Mouse (Mus musculus) liver (tissue): ENCODE data around the gene A930004D18Rik.
"Not testable (repeated sequence)": the region's sequence is repeated elsewhere in the genome, so short reads cannot be mapped to it uniquely, and the experiment has no call there.

Source experiments
- DNase-seq: peaks from one replicate; pipeline ENCODE4 v3.0.0-alpha.2; 2020; ENCODE audit warnings: mixed read lengths

A930004D18Rik gene

DNA sequence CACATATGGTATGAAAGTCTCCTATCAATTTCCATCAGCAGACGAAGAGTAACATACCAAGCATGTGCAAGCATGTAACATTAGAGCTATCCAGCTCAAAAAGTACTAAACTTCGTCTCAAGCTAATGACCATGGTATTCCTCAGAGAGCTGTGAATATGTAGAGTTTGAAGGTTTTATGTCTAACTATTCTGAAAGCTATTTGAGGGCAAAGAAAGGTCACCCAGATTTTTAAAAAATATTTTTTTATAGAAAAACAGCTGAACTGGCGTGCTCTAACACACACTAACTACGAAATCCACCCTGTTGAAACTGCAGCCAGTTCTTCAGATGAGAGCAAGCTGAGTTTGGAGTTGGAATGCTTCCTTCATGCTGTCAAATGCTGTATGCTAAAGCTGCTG, 33.3 kb downstream of the A930004D18Rik start:
- no peak for DNase-seq

DNA sequence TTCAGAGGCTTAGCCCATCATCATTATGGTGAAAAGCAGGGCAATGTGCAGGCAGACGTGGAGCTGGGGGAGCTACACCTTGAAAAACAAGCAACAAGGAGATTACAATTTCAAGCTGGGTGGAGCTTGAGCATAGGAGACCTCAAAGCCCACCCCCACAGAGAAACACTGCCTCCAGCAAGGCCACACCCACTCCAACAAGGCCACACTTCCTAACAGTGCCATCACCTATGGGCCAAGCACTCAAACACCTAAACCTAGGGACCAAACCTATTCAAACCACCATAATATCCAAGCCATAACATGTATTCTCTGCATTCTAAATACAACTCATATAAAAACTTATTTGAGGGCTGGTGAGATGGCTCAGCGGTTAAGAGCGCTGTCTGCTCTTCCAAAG, 35.2 kb downstream of the A930004D18Rik start:
- no peak for DNase-seq

- DNase-seq, result no peak
Measured at GRCm38 (mm10) chr2:17996858-17997257, 40.7 kb downstream of the A930004D18Rik start, which contains the start of gene H2al2a. Gene H2al2a (minus strand): TSS chr2:17996958.

GRCm38 (mm10) chr2:17989562-17989961, 48.0 kb downstream of the A930004D18Rik start:
- no peak for DNase-seq

- DNase-seq, result no peak
Measured at GRCm38 (mm10) chr2:17989115-17989514, 48.4 kb downstream of the A930004D18Rik start.

- no peak for DNase-seq
Measured at GRCm38 (mm10) chr2:17986694-17987093, 50.8 kb downstream of the A930004D18Rik start.

DNA sequence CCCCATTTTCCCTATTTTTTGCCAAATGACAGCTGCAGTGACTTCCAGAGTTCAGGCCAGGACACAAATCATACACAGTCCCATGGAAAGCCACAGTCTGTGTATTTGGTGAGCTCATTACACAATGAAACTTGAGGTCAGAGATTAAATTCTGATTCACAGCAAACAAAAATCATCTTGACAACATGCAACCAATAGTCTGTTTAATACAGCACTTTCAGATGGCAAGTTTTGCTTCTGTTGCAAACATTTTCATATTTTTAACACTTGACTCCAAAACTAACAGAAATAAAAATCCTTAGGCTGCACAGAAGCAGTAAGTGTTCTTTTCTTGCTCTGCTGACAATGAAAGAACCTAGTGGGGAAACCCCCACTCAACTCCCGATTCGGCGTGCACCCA, 52.8 kb downstream of the A930004D18Rik start:
- no peak for DNase-seq

DNA sequence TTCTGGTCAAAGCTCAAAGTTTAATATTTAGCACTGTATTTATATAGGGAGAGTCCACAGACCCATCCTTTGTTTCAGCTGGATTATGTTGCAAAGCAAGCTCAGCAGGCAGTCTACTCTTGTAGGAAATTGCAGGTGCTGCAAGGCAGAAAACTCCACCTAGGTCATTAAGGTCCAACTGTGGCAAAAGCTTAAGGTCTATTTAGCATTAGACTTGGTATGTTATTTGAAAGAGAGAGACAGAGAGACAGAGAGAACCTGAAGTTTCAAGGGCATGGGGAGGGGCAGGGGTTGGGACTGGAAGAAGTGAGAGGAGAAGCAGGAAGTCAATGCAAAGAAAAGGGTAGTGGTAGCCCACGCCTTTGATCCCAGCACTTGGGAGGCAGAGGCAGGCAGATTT, 54.8 kb downstream of the A930004D18Rik start:
- no peak for DNase-seq

DNA sequence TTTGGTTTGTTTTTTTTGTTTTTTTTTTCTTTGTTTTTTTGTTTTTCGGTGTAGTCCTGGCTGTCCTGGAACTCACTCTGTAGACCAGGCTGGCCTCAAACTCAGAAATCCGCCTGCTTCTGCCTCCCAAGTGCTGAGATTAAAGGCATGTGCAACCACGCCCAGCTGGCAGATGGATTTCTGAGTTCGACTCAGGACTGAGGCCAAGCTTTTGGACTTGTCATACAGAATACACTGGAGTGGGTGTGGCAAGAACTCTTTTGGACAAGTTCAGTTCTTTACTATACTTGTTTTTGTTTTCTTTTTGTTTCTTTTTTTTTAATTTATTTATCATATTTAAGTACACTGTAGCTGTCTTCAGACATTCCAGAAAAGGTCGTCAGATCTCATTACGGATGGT, 58.8 kb downstream of the A930004D18Rik start:
- DNase-seq, result no peak

- DNase-seq, result not testable (repeated sequence)
Measured at GRCm38 (mm10) chr2:17978251-17978650, 59.3 kb downstream of the A930004D18Rik start.

DNA sequence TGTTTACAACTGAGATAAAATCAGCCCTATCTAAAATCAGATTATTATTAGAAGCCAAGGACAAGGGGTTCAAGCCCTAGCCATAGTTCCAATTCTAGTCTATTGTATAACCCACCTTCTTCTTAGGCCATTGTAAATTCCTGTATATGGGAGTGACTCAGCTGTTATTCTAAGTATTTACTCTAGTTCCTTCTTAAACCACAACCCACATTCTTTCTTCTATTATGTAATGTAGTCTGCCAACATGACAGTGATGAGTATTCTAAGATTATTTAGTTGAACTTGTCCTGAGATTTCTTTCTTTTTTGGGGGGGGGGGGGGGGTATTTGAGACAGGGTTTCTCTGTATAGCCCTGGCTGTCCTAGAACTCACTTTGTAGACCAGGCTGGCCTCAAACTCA, 59.9 kb downstream of the A930004D18Rik start:
- not testable (repeated sequence) for DNase-seq

DNA sequence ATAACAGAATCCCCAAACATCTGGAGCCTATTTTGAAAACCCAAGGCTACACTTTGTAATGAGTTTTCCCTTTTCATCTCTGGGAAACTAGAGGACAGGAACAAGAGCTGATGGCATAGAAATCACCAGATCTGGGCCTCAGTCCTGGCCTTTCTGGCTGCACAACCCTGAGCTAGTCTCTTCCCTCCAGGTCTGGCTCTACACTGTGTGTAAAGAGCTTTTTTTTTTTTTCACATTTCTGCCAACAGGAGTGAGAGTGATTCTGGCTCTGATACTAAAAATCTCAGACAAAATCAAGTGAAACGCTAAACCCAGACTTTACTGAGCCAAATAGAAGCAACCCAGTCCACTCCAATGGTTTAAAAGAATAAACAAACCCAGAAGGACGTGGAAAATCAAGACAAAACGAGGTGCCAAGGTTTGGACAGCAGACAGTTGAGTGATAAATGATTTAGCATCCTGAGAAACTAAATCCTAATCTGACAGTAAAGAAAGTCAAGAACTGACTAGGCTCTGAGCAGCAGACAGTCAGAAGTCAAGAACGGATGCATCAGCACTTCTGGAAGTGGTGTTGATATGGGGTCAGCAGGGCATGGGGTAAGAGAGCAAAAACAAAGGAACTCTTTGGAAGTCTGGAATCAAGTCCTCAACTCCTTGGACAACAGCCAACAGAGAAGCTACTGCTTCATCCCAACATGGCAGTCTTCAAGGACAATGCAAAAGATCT, 61.8 kb downstream of the A930004D18Rik start:
- DNase-seq, result no peak
